8 mouse cellular contexts compared by ENCODE assay signal in the genomic region with DNA sequence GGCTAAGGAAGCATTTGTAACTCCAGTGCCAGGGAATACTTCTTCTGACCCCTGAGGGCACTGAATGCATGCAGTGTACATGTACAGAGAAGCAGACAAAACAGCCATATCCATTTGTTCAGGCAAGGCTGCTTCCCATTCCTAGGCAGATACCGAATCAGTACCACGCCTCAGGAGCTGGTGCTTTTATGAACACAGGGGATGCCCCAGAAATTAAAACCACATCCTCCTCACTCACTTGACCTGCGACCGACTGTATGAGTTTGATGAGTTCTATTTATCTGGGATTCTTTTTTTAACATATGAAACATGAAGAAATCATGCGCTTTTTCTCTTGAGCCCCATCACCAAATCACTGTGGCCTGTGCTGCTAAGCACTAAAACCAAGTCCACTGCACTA. TPM values are rescaled to one million over a fixed set of nuclear protein-coding genes. Genes with fewer than 3 reads are reported as not detected.
DNase-seq lines count a peak whose midpoint lies in the region; ATAC-seq and TF ChIP-seq lines count a peak whose summit lies in the region.

No protein-coding gene starts in this region.

- peak overlapping the region; percentile 62 for H3K4me3 ChIP-seq in lung, embryonic 14.5 days (ENCODE audit: low read depth, low read length)
- no peak overlapping the region for H3K4me3 ChIP-seq in forebrain, embryonic 11.5 days (ENCODE audit: low read depth, low read length)
- peak overlapping the region; percentile 56 for H3K4me3 ChIP-seq in limb, embryonic 14.5 days (replicated peaks; ENCODE audit: low read length)
- 0 out of 2 replicates have a peak overlapping the region, but pooled peaks have one; percentile 54 for H3K4me3 ChIP-seq in stomach, embryonic 14.5 days (ENCODE audit: low read depth, low read length)
- no peak overlapping the region for H3K4me3 ChIP-seq in thymus, adult 2 months (ENCODE audit: control insufficient read depth, insufficient read depth, low read length)

- H3K4me1 ChIP-seq in lung, embryonic 14.5 days (ENCODE audit: insufficient read depth): no peaks in the 10 kb centered on the region
- H3K4me1 ChIP-seq in forebrain, embryonic 11.5 days (replicated peaks; ENCODE audit: control insufficient read depth, insufficient read depth, low read length): no peaks in the 10 kb centered on the region; the same call in 1 of the 2 replicates
- 0 out of 2 replicates have a peak, but pooled peaks cover 3% of the 10 kb centered on the region for H3K4me1 ChIP-seq in limb, embryonic 14.5 days (ENCODE audit: control insufficient read depth, insufficient read depth, low read length)
- H3K4me1 ChIP-seq in stomach, embryonic 14.5 days (ENCODE audit: control insufficient read depth, insufficient read depth, low read length): no peaks in the 10 kb centered on the region
- H3K4me1 ChIP-seq in thymus, adult 2 months (replicated peaks; ENCODE audit: control insufficient read depth, insufficient read depth, low read length): peaks cover 4% of the 10 kb centered on the region

- no peak for ATAC-seq in lung, embryonic 14.5 days (ENCODE audit: insufficient read depth)
- ATAC-seq in forebrain, embryonic 11.5 days (replicated peaks; ENCODE audit: low FRiP score): no peak
- ATAC-seq in limb, embryonic 14.5 days (ENCODE audit: low FRiP score, low read depth): no peak
- no peak for ATAC-seq in stomach, embryonic 14.5 days (ENCODE audit: insufficient number of reproducible peaks, insufficient read depth, low FRiP score, low read depth)
- ATAC-seq in granulocyte monocyte progenitor cell, adult 5-6 weeks (replicated peaks; ENCODE audit: poor library complexity, severe bottlenecking): no peak

- no peaks in the 10 kb centered on the region for H3K9me3 ChIP-seq in lung, embryonic 14.5 days (ENCODE audit: low read depth, low read length)
- no peaks in the 10 kb centered on the region for H3K9me3 ChIP-seq in forebrain, embryonic 11.5 days (ENCODE audit: control insufficient read depth, low read length)
- H3K9me3 ChIP-seq in limb, embryonic 14.5 days (ENCODE audit: control insufficient read depth, low read length): no peaks in the 10 kb centered on the region
- no peaks in the 10 kb centered on the region for H3K9me3 ChIP-seq in stomach, embryonic 14.5 days (ENCODE audit: control insufficient read depth, low read depth, low read length)

- H3K36me3 ChIP-seq in lung, embryonic 14.5 days (ENCODE audit: insufficient read depth): no peaks in the 10 kb centered on the region
- no peaks in the 10 kb centered on the region for H3K36me3 ChIP-seq in forebrain, embryonic 11.5 days (ENCODE audit: control insufficient read depth, insufficient read depth, low read length)
- no peaks in the 10 kb centered on the region for H3K36me3 ChIP-seq in limb, embryonic 14.5 days (ENCODE audit: control insufficient read depth, insufficient read depth, low read length)
- no peaks in the 10 kb centered on the region for H3K36me3 ChIP-seq in stomach, embryonic 14.5 days (ENCODE audit: control insufficient read depth, insufficient read depth, low read length)
- no peaks in the 10 kb centered on the region for H3K36me3 ChIP-seq in thymus, adult 2 months (ENCODE audit: control insufficient read depth, insufficient read depth, low read length)

- TF ChIP-seq POLR2A in limb, embryonic 14.5 days (IDR thresholded peaks at IDR 0.05; ENCODE audit: borderline replicate concordance, extremely low read depth, insufficient read depth, insufficient read length): no peak
- no peak for TF ChIP-seq POLR2A in thymus, adult 2 months (IDR thresholded peaks at IDR 0.05; ENCODE audit: control insufficient read depth, extremely low read depth, insufficient read depth, low read length, poor library complexity)

- H3K9ac ChIP-seq in lung, embryonic 14.5 days: peak overlapping the region; percentile 88; the same call in 1 of the 2 replicates
- H3K9ac ChIP-seq in forebrain, embryonic 11.5 days (ENCODE audit: low read length): peak overlapping the region; percentile 84; the same call in 1 of the 2 replicates
- no peak overlapping the region for H3K9ac ChIP-seq in limb, embryonic 14.5 days (ENCODE audit: low read depth, low read length, severe bottlenecking)
- no peak overlapping the region for H3K9ac ChIP-seq in stomach, embryonic 14.5 days (replicated peaks; ENCODE audit: low read depth, low read length)

- DNase-seq in lung, embryonic 14.5 days: no peak
- DNase-seq in lung, postnatal 36 days: no peak
- DNase-seq in forebrain, embryonic 11.5 days (ENCODE audit: low spot score): no peak
- DNase-seq in limb, embryonic 14.5 days (ENCODE audit: low spot score): no peak
- no peak for DNase-seq in cerebellum, adult 9-10 months
- DNase-seq in thymus, adult 2 months: no peak

- WGBS in lung, embryonic 14.5 days: 75% methylated on average over 5 of the region's 5 CpGs
- WGBS in forebrain, embryonic 11.5 days: 81% methylated on average over 5 of the region's 5 CpGs
- WGBS in limb, embryonic 14.5 days: 63% methylated on average over 5 of the region's 5 CpGs
- WGBS in stomach, embryonic 14.5 days: 77% methylated on average over 5 of the region's 5 CpGs
- WGBS in thymus, adult 2 months: 17% methylated on average over 5 of the region's 5 CpGs

- H3K4me2 ChIP-seq in lung, embryonic 14.5 days: peak overlapping the region; percentile 63
- H3K4me2 ChIP-seq in forebrain, embryonic 11.5 days (ENCODE audit: low read depth, low read length, severe bottlenecking): peak overlapping the region; percentile 51; the same call in 1 of the 2 replicates
- H3K4me2 ChIP-seq in limb, embryonic 14.5 days (replicated peaks; ENCODE audit: low read depth, low read length, severe bottlenecking): peak overlapping the region; percentile 49
- peak overlapping the region; percentile 41 for H3K4me2 ChIP-seq in stomach, embryonic 14.5 days (replicated peaks; ENCODE audit: low read depth, low read length)

- no peak for TF ChIP-seq CTCF in lung, embryonic 14.5 days (IDR thresholded peaks at IDR 0.05; ENCODE audit: low read depth)
- TF ChIP-seq CTCF in thymus, adult 2 months (IDR thresholded peaks at IDR 0.05; ENCODE audit: borderline replicate concordance, control insufficient read depth, extremely low read depth, insufficient read depth, low read length, poor library complexity): no peak

- H3K27ac ChIP-seq in lung, embryonic 14.5 days (ENCODE audit: low read depth): no peak overlapping the region
- no peak overlapping the region for H3K27ac ChIP-seq in forebrain, embryonic 11.5 days (ENCODE audit: low read depth, low read length)
- no peak overlapping the region for H3K27ac ChIP-seq in limb, embryonic 14.5 days (replicated peaks; ENCODE audit: low read depth, low read length)
- no peak overlapping the region for H3K27ac ChIP-seq in stomach, embryonic 14.5 days (ENCODE audit: low read length)
- no peak overlapping the region for H3K27ac ChIP-seq in thymus, adult 2 months (ENCODE audit: control insufficient read depth, insufficient read depth, low read length)

- H3K27me3 ChIP-seq in lung, embryonic 14.5 days (ENCODE audit: insufficient read depth, low read length): no peaks in the 10 kb centered on the region
- no peaks in the 10 kb centered on the region for H3K27me3 ChIP-seq in forebrain, embryonic 11.5 days (ENCODE audit: control insufficient read depth, insufficient read depth, low read length)
- H3K27me3 ChIP-seq in limb, embryonic 14.5 days (ENCODE audit: control insufficient read depth, insufficient read depth, low read length): no peaks in the 10 kb centered on the region
- no peaks in the 10 kb centered on the region for H3K27me3 ChIP-seq in stomach, embryonic 14.5 days (ENCODE audit: control insufficient read depth, insufficient read depth, low read length)
- H3K27me3 ChIP-seq in thymus, adult 2 months (ENCODE audit: control insufficient read depth, insufficient read depth, low read length): no peaks in the 10 kb centered on the region

RNA-seq across cellular contexts. Expression of gene Mbtps2, which starts 1.7 kb away (rescaled TPM):
- polyA plus RNA-seq in lung, embryonic 14.5 days (2014; fragmentation: Nextera tagmentation; extraction: Ambion mirVana): 24.8 and 25.3 TPM in 2 replicates
- 21.8 and 30.7 TPM in 2 replicates for polyA plus RNA-seq in forebrain, embryonic 11.5 days (2014; fragmentation: Nextera tagmentation; extraction: Ambion mirVana)
- polyA plus RNA-seq in limb, embryonic 14.5 days (2012; rRNA removed): 28.5 and 40.2 TPM in 2 replicates
- 18.7 and 22.1 TPM in 2 replicates for polyA plus RNA-seq in limb, embryonic 14.5 days (2014; fragmentation: Nextera tagmentation; extraction: Ambion mirVana)
- polyA plus RNA-seq in stomach, embryonic 14.5 days (2014; fragmentation: Nextera tagmentation; extraction: Ambion mirVana): 23.5 and 24.3 TPM in 2 replicates
- total RNA-seq in granulocyte monocyte progenitor cell, adult 5-6 weeks (2014; fragmentation: Nextera tagmentation): 24.0 and 28.6 TPM in 2 replicates
- total RNA-seq in granulocyte monocyte progenitor cell, adult 5-6 weeks (2017): 16.3 and 16.9 TPM in 2 replicates
- 13.3 and 17.7 TPM in 2 replicates for polyA plus RNA-seq in thymus, adult 2 months (2012; rRNA removed)

RNA-seq across cellular contexts. Expression of gene Yy2, which starts 28.0 kb away (rescaled TPM):
- polyA plus RNA-seq in lung, embryonic 14.5 days (2014; fragmentation: Nextera tagmentation; extraction: Ambion mirVana): 6.4 and 6.8 TPM in 2 replicates
- 5.4 and 6.9 TPM in 2 replicates for polyA plus RNA-seq in forebrain, embryonic 11.5 days (2014; fragmentation: Nextera tagmentation; extraction: Ambion mirVana)
- 2.9 TPM in 1 of 2 replicates, not detected in the other for polyA plus RNA-seq in limb, embryonic 14.5 days (2012; rRNA removed)
- polyA plus RNA-seq in limb, embryonic 14.5 days (2014; fragmentation: Nextera tagmentation; extraction: Ambion mirVana): 3.4 and 3.6 TPM in 2 replicates
- polyA plus RNA-seq in stomach, embryonic 14.5 days (2014; fragmentation: Nextera tagmentation; extraction: Ambion mirVana): 5.4 and 6.5 TPM in 2 replicates
- total RNA-seq in granulocyte monocyte progenitor cell, adult 5-6 weeks (2014; fragmentation: Nextera tagmentation): 3.8 and 6.2 TPM in 2 replicates
- 1.5 and 4.5 TPM in 2 replicates for total RNA-seq in granulocyte monocyte progenitor cell, adult 5-6 weeks (2017)
- polyA plus RNA-seq in thymus, adult 2 months (2012; rRNA removed): not detected in 2 replicates

Comparison
In these comparisons a context has a peak if more than half of its experiments do, and no peak if none do; other contexts are left out.
1. H3K4me3 ChIP-seq: peak in lung, embryonic 14.5 days (single experiment), limb, embryonic 14.5 days (single experiment) and stomach, embryonic 14.5 days (single experiment); none in forebrain, embryonic 11.5 days (single experiment) and thymus, adult 2 months (single experiment).
2. H3K9ac ChIP-seq: peak in lung, embryonic 14.5 days (single experiment) and forebrain, embryonic 11.5 days (single experiment); none in limb, embryonic 14.5 days (single experiment) and stomach, embryonic 14.5 days (single experiment).
3. Peak in every context shown above with its lines, with median percentiles within 50 percentile points of each other: H3K4me2 ChIP-seq.